Mouse (Mus musculus) liver, embryonic 14.5 days (tissue): ENCODE measurements around the gene Mpeg1.

Experiments used
- CTCF ChIP-seq: IDR thresholded peaks from 2 replicates; pipeline ENCODE4 v1.5.1; 2016; ENCODE audit warnings: antibody characterized with exemption, low read depth, control low read depth
- EP300 ChIP-seq: IDR thresholded peaks from 2 replicates; pipeline ENCODE4 v1.6.1; 2016; ENCODE audit warnings: antibody characterized with exemption, low read depth

DNA sequence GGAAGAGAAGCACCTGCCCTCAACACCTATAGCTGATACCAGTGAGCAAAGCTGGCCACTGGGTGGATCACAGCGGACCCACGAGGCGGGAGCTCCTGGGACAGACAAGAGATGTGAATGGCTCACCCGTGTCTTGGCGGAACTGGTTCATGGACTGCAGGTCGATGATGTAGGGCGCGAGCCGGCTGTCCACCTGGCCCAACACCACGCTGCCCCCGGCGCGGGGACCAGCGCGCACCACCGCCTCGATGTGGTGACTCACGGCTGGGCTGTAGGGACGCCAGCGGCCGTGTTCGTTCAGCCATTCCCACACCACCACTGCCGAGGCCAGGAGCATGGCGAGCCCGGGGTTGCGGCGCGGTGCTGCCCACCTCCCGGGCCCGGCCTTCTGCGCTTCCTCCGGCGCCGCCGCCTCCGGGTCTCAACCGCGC is 40.3 kb downstream of the Mpeg1 start:
- TF ChIP-seq CTCF (no peak), EP300 (no peak)
